Mouse (Mus musculus) brain, adult 10 weeks (tissue): Measurements from ENCODE around the gene Syndig1l. TPM values are rescaled to one million over a fixed set of nuclear protein-coding genes. Genes with fewer than 3 reads are reported as not detected.

Source experiments
- polyA plus RNA-seq: library from polyadenylated mRNA; stranded (reverse); fragments of 350-450 nt; fragmentation: Illumina TruSeq; extraction: RNeasy Lipid Tissue Mini Kit (QIAGEN cat#74804); gene quantifications from one replicate; pipeline ENCODE4 v1.2.3, GENCODE M21; 2015; ENCODE audit warnings: low read depth, low replicate concordance

The Syndig1l gene
- polyA plus RNA-seq, result 46.1 TPM

GRCm38 (mm10) chr12:84698319-84699081 is at the start of gene Syndig1l:
TSS of gene Syndig1l (minus strand) at chr12:84698831.

GRCm38 (mm10) chr12:84640654-84641053 is 58.0 kb downstream of the Syndig1l start, which contains the start of gene Vrtn:
TSS of gene Vrtn (plus strand) at chr12:84641019.

Other genes starting within 250 kb of the Syndig1l start
- gene Aldh6a1, start 247.8 kb downstream of the Syndig1l start, polyA plus RNA-seq, result 59.5 TPM
- gene Lin52, start 247.4 kb downstream of the Syndig1l start, polyA plus RNA-seq, result 31.9 TPM
- gene Vsx2, start 129.1 kb downstream of the Syndig1l start, polyA plus RNA-seq, result 0.31 TPM
- gene Abcd4, start 81.4 kb downstream of the Syndig1l start, polyA plus RNA-seq, result 17.4 TPM
- not detected for gene Vrtn, start 57.8 kb downstream of the Syndig1l start, polyA plus RNA-seq
- gene Npc2, start 74.3 kb upstream of the Syndig1l start, polyA plus RNA-seq, result 56.7 TPM
- 129 TPM for gene Isca2, start 74.4 kb upstream of the Syndig1l start, polyA plus RNA-seq
- 0.34 TPM for gene Ltbp2, start 177.7 kb upstream of the Syndig1l start, polyA plus RNA-seq